Mouse (Mus musculus) hindbrain, embryonic 10.5 days (tissue): Measurements from ENCODE around the gene Cib3. TPM values are rescaled to one million over a fixed set of nuclear protein-coding genes. Genes with fewer than 3 reads are reported as not detected.

ENCODE experiments used
- DNase-seq: peaks from one replicate; pipeline ENCODE4 v3.0.0-alpha.2; 2017; ENCODE audit warnings: low spot score
- H3K27ac ChIP-seq: fragments of 300-500 bp; sonication (generic); 2 replicates; pipeline ENCODE4 v1.5.1; 2016; ENCODE audit warnings: mild to moderate bottlenecking, moderate library complexity
- H3K27me3 ChIP-seq: fragments of 300-500 bp; sonication (generic); 2 replicates; pipeline ENCODE4 v1.6.1; 2016; ENCODE audit warnings: mild to moderate bottlenecking; ENCODE audit not compliant: poor library complexity, insufficient read depth, severe bottlenecking
- H3K36me3 ChIP-seq: fragments of 300-500 bp; sonication (generic); 2 replicates; pipeline ENCODE4 v1.6.1; 2016; ENCODE audit warnings: mild to moderate bottlenecking, moderate library complexity
- H3K4me1 ChIP-seq: fragments of 300-500 bp; sonication (generic); replicated peaks from 2 replicates; pipeline ENCODE4 v1.6.1; 2016; ENCODE audit warnings: mild to moderate bottlenecking
- H3K4me3 ChIP-seq: fragments of 300-500 bp; sonication (generic); 2 replicates; pipeline ENCODE4 v1.5.1; 2016; ENCODE audit warnings: mild to moderate bottlenecking, moderate library complexity
- H3K9me3 ChIP-seq: fragments of 300-500 bp; sonication (generic); 2 replicates; pipeline ENCODE4 v1.6.1; 2016; ENCODE audit warnings: mild to moderate bottlenecking, moderate library complexity
- WGBS: fragments of 180-500 bp; shearing (Covaris S2); methylation state at CpG from one replicate; pipeline ENCODE4 v1.1.7; 2016; 5-methylcytosine and 5-hydroxymethylcytosine counted together
- polyA plus RNA-seq: library from polyadenylated mRNA; unstranded; fragments of >200 nt; fragmentation: Nextera tagmentation; extraction: Ambion mirVana; gene quantifications from 2 replicates; pipeline ENCODE4 v1.2.1, GENCODE M21; 2016

The Cib3 gene
- polyA plus RNA-seq, 1 experiment from 2014 or later, result not detected

- no peak overlapping the region for H3K27ac ChIP-seq
- no peak for DNase-seq
- peaks cover 25% of the 10 kb centered on the region for H3K4me1 ChIP-seq
- no peak overlapping the region for H3K4me3 ChIP-seq
- no peaks in the 10 kb centered on the region for H3K9me3 ChIP-seq
- H3K27me3 ChIP-seq, result no peaks in the 10 kb centered on the region
- H3K36me3 ChIP-seq, result peaks cover 18% of the 10 kb centered on the region
- 91% methylated on average over 2 of the region's 2 CpGs for WGBS
Observed at GRCm38 (mm10) chr8:72158096-72158495, 54.5 kb downstream of the Cib3 start.

Other genes starting within 250 kb of the Cib3 start
- 0.50 and 1.0 TPM in 2 replicates for gene Cyp4f18, start 203.2 kb downstream of the Cib3 start, polyA plus RNA-seq
- gene Olfr372, start 171.6 kb downstream of the Cib3 start, polyA plus RNA-seq, result not detected in 2 replicates
- 0.04 TPM in 1 of 2 replicates, not detected in the other for gene Olfr373, start 129.7 kb downstream of the Cib3 start, polyA plus RNA-seq
- gene Olfr374, start 105.8 kb downstream of the Cib3 start, polyA plus RNA-seq, result not detected in 2 replicates
- gene Tpm4, start 77.9 kb downstream of the Cib3 start, polyA plus RNA-seq, result 481 and 624 TPM in 2 replicates
- 141 and 155 TPM in 2 replicates for gene Rab8a, start 51.6 kb downstream of the Cib3 start, polyA plus RNA-seq
- gene Hsh2d, start 23.2 kb downstream of the Cib3 start, polyA plus RNA-seq, result not detected in 2 replicates
- not detected in 2 replicates for gene Gm11034, start 799 bp upstream of the Cib3 start, polyA plus RNA-seq
- gene Fam32a, start 6.9 kb upstream of the Cib3 start, polyA plus RNA-seq, result 63.4 and 80.6 TPM in 2 replicates
- 186 and 213 TPM in 2 replicates for gene Ap1m1, start 27.2 kb upstream of the Cib3 start, polyA plus RNA-seq
- 31.5 and 33.0 TPM in 2 replicates for gene Gm10282, start 92.4 kb upstream of the Cib3 start, polyA plus RNA-seq
- 3.9 and 5.8 TPM in 2 replicates for gene Klf2, start 106.2 kb upstream of the Cib3 start, polyA plus RNA-seq
- gene Eps15l1, start 208.6 kb upstream of the Cib3 start, polyA plus RNA-seq, result 73.8 and 74.3 TPM in 2 replicates
- gene Calr3, start 231.0 kb upstream of the Cib3 start, polyA plus RNA-seq, result 0.80 and 1.6 TPM in 2 replicates
- 14.3 and 15.5 TPM in 2 replicates for gene 1700030K09Rik, start 231.0 kb upstream of the Cib3 start, polyA plus RNA-seq